16 mouse cellular contexts compared by ENCODE assay signal in genomic region chr13:38351996-38352395, GRCm38 (mm10). TPM values are rescaled to one million over a fixed set of nuclear protein-coding genes. Genes with fewer than 3 reads are reported as not detected.
DNase-seq lines count a peak whose midpoint lies in the region; ATAC-seq and TF ChIP-seq lines count a peak whose summit lies in the region.
"Had no signal": no experiment of that assay in that cellular context is flagged by ENCODE, and none has a peak within 500 bp of the region (broad histone marks: within the 10 kb centered on the region; RNA-seq: fewer than 3 reads in every experiment).

No protein-coding gene starts in this region.

- H3K9ac ChIP-seq in lung, postnatal 0 days (replicated peaks; ENCODE audit: low read depth): no peak overlapping the region
- no peak overlapping the region for H3K9ac ChIP-seq in intestine, postnatal 0 days (ENCODE audit: low read depth, low read length)
- H3K9ac ChIP-seq in stomach, embryonic 16.5 days (ENCODE audit: low read length): 0 out of 2 replicates have a peak overlapping the region, but pooled peaks have one; percentile 22
- H3K9ac ChIP-seq: midbrain, embryonic 12.5 days; neural tube, embryonic 12.5 days had no signal

- 38% methylated on average over 5 of the region's 5 CpGs for WGBS in lung, postnatal 0 days
- 30% methylated on average over 5 of the region's 5 CpGs for WGBS in lung, adult 2 months
- WGBS in intestine, postnatal 0 days: 21% methylated on average over 5 of the region's 5 CpGs
- WGBS in stomach, embryonic 16.5 days: 25% methylated on average over 5 of the region's 5 CpGs

- no peak for TF ChIP-seq POLR2A in lung, adult 2 months (IDR thresholded peaks at IDR 0.05; ENCODE audit: borderline replicate concordance, extremely low read depth, low read depth, low read length)

- no peaks in the 10 kb centered on the region for H3K9me3 ChIP-seq in lung, postnatal 0 days (ENCODE audit: low read length)
- H3K9me3 ChIP-seq in intestine, postnatal 0 days (ENCODE audit: control insufficient read depth): no peaks in the 10 kb centered on the region
- no peaks in the 10 kb centered on the region for H3K9me3 ChIP-seq in stomach, embryonic 16.5 days (replicated peaks; ENCODE audit: control insufficient read depth, low read length)
- H3K9me3 ChIP-seq: forebrain, embryonic 10.5 days; midbrain, embryonic 12.5 days; neural tube, embryonic 12.5 days had no signal

- no peak overlapping the region for H3K27ac ChIP-seq in lung, postnatal 0 days (ENCODE audit: low read length)
- H3K27ac ChIP-seq in intestine, postnatal 0 days (ENCODE audit: low read depth, low read length): no peak overlapping the region
- H3K27ac ChIP-seq in stomach, embryonic 16.5 days (ENCODE audit: low read length): no peak overlapping the region
- H3K27ac ChIP-seq: forebrain, embryonic 10.5 days; hindbrain, postnatal 0 days; left cerebral cortex, adult 2 months; midbrain, embryonic 12.5 days; neural tube, embryonic 12.5 days had no signal

- peaks cover 11% of the 10 kb centered on the region for H3K27me3 ChIP-seq in lung, postnatal 0 days (replicated peaks; ENCODE audit: insufficient read depth, low read length)
- H3K27me3 ChIP-seq in intestine, postnatal 0 days (replicated peaks; ENCODE audit: control insufficient read depth, insufficient read depth, low read length): peaks cover 22% of the 10 kb centered on the region
- peaks cover 17% of the 10 kb centered on the region for H3K27me3 ChIP-seq in stomach, embryonic 16.5 days (ENCODE audit: control insufficient read depth, insufficient read depth, low read length)

- H3K36me3 ChIP-seq in lung, postnatal 0 days (ENCODE audit: insufficient read depth, low read length): no peaks in the 10 kb centered on the region
- no peaks in the 10 kb centered on the region for H3K36me3 ChIP-seq in intestine, postnatal 0 days (ENCODE audit: control insufficient read depth, insufficient read depth)
- H3K36me3 ChIP-seq in stomach, embryonic 16.5 days (ENCODE audit: control insufficient read depth, insufficient read depth, low read length): no peaks in the 10 kb centered on the region
- H3K36me3 ChIP-seq: forebrain, embryonic 10.5 days; midbrain, embryonic 12.5 days; neural tube, embryonic 12.5 days had no signal

- ATAC-seq in lung, postnatal 0 days: no peak
- peak; percentile 41; the same call in 1 of the 2 replicates for ATAC-seq in intestine, postnatal 0 days
- no peak for ATAC-seq in stomach, embryonic 16.5 days (ENCODE audit: insufficient read depth, low FRiP score)
- no peak for ATAC-seq in granulocyte monocyte progenitor cell, adult 5-6 weeks (replicated peaks; ENCODE audit: poor library complexity, severe bottlenecking)
- ATAC-seq: hindbrain, postnatal 0 days had no signal

- peak; percentile 21 for DNase-seq in lung, postnatal 0 days (ENCODE audit: low spot score)
- no peak for DNase-seq in lung, adult 2 months
- DNase-seq in kidney, postnatal 25 days: peak; percentile 62 to 84
- DNase-seq in ovary, postnatal 10 days (ENCODE audit: low spot score): no peak
- DNase-seq in gastrocnemius, adult 18-20 months (ENCODE audit: low spot score): no peak
- DNase-seq: adrenal gland, adult 2 months; lung, adult 18-20 months; retina, postnatal 1 day had no signal

- H3K4me1 ChIP-seq in lung, postnatal 0 days (ENCODE audit: insufficient read depth, low read depth, low read length): peaks cover under 1% of the 10 kb centered on the region; the same call in 1 of the 2 replicates
- peaks cover 5% of the 10 kb centered on the region for H3K4me1 ChIP-seq in lung, adult 2 months (ENCODE audit: control insufficient read depth, insufficient read depth, low read length)
- H3K4me1 ChIP-seq in intestine, postnatal 0 days (replicated peaks; ENCODE audit: control insufficient read depth, insufficient read depth, low read length): 0 out of 2 replicates have a peak, but pooled peaks cover 4% of the 10 kb centered on the region
- H3K4me1 ChIP-seq in stomach, embryonic 16.5 days (ENCODE audit: control insufficient read depth, insufficient read depth, low read length): peaks cover 5% of the 10 kb centered on the region; the same call in 1 of the 2 replicates

- no peak overlapping the region for H3K4me2 ChIP-seq in lung, postnatal 0 days (replicated peaks; ENCODE audit: low read depth, low read length)
- no peak overlapping the region for H3K4me2 ChIP-seq in intestine, postnatal 0 days (replicated peaks; ENCODE audit: low read depth)
- H3K4me2 ChIP-seq in stomach, embryonic 16.5 days (ENCODE audit: low read depth, low read length): no peak overlapping the region
- H3K4me2 ChIP-seq: midbrain, embryonic 12.5 days; neural tube, embryonic 12.5 days had no signal

- no peak overlapping the region for H3K4me3 ChIP-seq in lung, postnatal 0 days (ENCODE audit: low read depth, low read length)
- H3K4me3 ChIP-seq in lung, adult 2 months (replicated peaks; ENCODE audit: extremely low read depth, low read depth, low read length): no peak overlapping the region
- no peak overlapping the region for H3K4me3 ChIP-seq in intestine, postnatal 0 days (ENCODE audit: low read depth, low read length)
- no peak overlapping the region for H3K4me3 ChIP-seq in stomach, embryonic 16.5 days (replicated peaks; ENCODE audit: low read length)
- H3K4me3 ChIP-seq: forebrain, embryonic 10.5 days; left cerebral cortex, adult 2 months; midbrain, embryonic 12.5 days; neural tube, embryonic 12.5 days had no signal

- no peak for TF ChIP-seq EP300 in lung, postnatal 0 days (IDR thresholded peaks at IDR 0.05)

- no peak for TF ChIP-seq CTCF in lung, postnatal 0 days (IDR thresholded peaks at IDR 0.05)
- TF ChIP-seq CTCF in lung, adult 2 months (IDR thresholded peaks at IDR 0.05; ENCODE audit: insufficient read depth, low read length): no peak
- TF ChIP-seq CTCF in intestine, postnatal 0 days (IDR thresholded peaks at IDR 0.05; ENCODE audit: low read depth): no peak

RNA-seq across cellular contexts. Expression of gene Bmp6, which starts 7.1 kb away (rescaled TPM):
- polyA plus RNA-seq in lung, postnatal 0 days (2015; fragmentation: Nextera tagmentation; extraction: Ambion mirVana): 3.0 and 3.8 TPM in 2 replicates
- polyA plus RNA-seq in lung, adult 2 months (2012; rRNA removed): 193 and 202 TPM in 2 replicates
- 0.76 and 1.1 TPM in 2 replicates for polyA plus RNA-seq in intestine, postnatal 0 days (2015; fragmentation: Nextera tagmentation; extraction: Ambion mirVana)
- polyA plus RNA-seq in stomach, embryonic 16.5 days (2015; fragmentation: Nextera tagmentation; extraction: Ambion mirVana): 1.0 and 1.4 TPM in 2 replicates
- not detected in 2 replicates for total RNA-seq in granulocyte monocyte progenitor cell, adult 5-6 weeks (2014; fragmentation: Nextera tagmentation)
- not detected in 2 replicates for total RNA-seq in granulocyte monocyte progenitor cell, adult 5-6 weeks (2017)
- 10 to 100 TPM in 1 of 2 experiments, 1 to 10 TPM in 1; 8.6 to 10.5 TPM for total RNA-seq in gastrocnemius, adult 18-20 months (2021)

Comparison
In these comparisons a context has a peak if more than half of its experiments do, and no peak if none do; other contexts are left out.
1. DNase-seq: peak in lung, postnatal 0 days (single experiment) and kidney, postnatal 25 days (2 of 2); none in lung, adult 2 months (single experiment), ovary, postnatal 10 days (single experiment) and gastrocnemius, adult 18-20 months (single experiment).
2. RNA of gene Bmp6, which starts 7.1 kb away (polyA plus RNA-seq): 193 to 202 TPM in lung, adult 2 months; 3.0 to 3.8 TPM in lung, postnatal 0 days, 0.76 to 1.1 TPM in intestine, postnatal 0 days and 1.0 to 1.4 TPM in stomach, embryonic 16.5 days; every median in the first group is over 10 times any median in the second.